Mouse (Mus musculus) spleen, postnatal 10 days (tissue): ENCODE measurements around the gene Atp5d.

Experiments used
- DNase-seq, 2 experiments: peaks; one replicate each; pipeline ENCODE4 v3.0.0; 2021 to 2022; ENCODE audit warnings: low spot score in 2 of 2

The Atp5d gene

GRCm38 (mm10) chr10:80152071-80152872 lies 13.8 kb downstream of the Atp5d start:
- DNase-seq: peak; percentile 47 to 53

- peak in 1 of 2 experiments; percentile 57 for DNase-seq
These were observed 14.4 kb downstream of the Atp5d start for GRCm38 (mm10) chr10:80152873-80153260.

GRCm38 (mm10) chr10:80153713-80154112 lies 15.3 kb downstream of the Atp5d start:
- no peak for DNase-seq

- no peak for DNase-seq
These were observed 16.0 kb downstream of the Atp5d start for GRCm38 (mm10) chr10:80154384-80154783.

- DNase-seq: no peak
These were observed 16.8 kb downstream of the Atp5d start for GRCm38 (mm10) chr10:80155277-80155676.

- no peak for DNase-seq
These were observed 17.7 kb downstream of the Atp5d start for GRCm38 (mm10) chr10:80156002-80156751.

- DNase-seq: no peak
These were observed 18.3 kb downstream of the Atp5d start for GRCm38 (mm10) chr10:80156752-80157053.

- no peak for DNase-seq
These were observed 18.9 kb downstream of the Atp5d start for GRCm38 (mm10) chr10:80157141-80157929.

GRCm38 (mm10) chr10:80158307-80158986 lies 20.0 kb downstream of the Atp5d start:
- peak; percentile 63 to 69 for DNase-seq

- peak in 1 of 2 experiments; percentile 72 for DNase-seq
These were observed 20.7 kb downstream of the Atp5d start for GRCm38 (mm10) chr10:80159021-80159560.

GRCm38 (mm10) chr10:80159561-80160454 lies 21.4 kb downstream of the Atp5d start:
- DNase-seq: peak; percentile 97 to 98

- peak; percentile 73 to 80 for DNase-seq
These were observed 22.3 kb downstream of the Atp5d start for GRCm38 (mm10) chr10:80160455-80161371.

- DNase-seq: peak in 1 of 2 experiments; percentile 55
These were observed 23.2 kb downstream of the Atp5d start for GRCm38 (mm10) chr10:80161522-80162242.

GRCm38 (mm10) chr10:80162243-80162608 lies 23.8 kb downstream of the Atp5d start:
- no peak for DNase-seq

GRCm38 (mm10) chr10:80162716-80163299 lies 24.4 kb downstream of the Atp5d start:
- peak in 1 of 2 experiments; percentile 44 for DNase-seq

GRCm38 (mm10) chr10:80163721-80164120 lies 25.3 kb downstream of the Atp5d start:
- no peak for DNase-seq

- peak in 1 of 2 experiments; percentile 33 for DNase-seq
These were observed 25.9 kb downstream of the Atp5d start for GRCm38 (mm10) chr10:80164161-80164997.
